ENCODE assay signal across 30 mouse cellular contexts in the genomic region with DNA sequence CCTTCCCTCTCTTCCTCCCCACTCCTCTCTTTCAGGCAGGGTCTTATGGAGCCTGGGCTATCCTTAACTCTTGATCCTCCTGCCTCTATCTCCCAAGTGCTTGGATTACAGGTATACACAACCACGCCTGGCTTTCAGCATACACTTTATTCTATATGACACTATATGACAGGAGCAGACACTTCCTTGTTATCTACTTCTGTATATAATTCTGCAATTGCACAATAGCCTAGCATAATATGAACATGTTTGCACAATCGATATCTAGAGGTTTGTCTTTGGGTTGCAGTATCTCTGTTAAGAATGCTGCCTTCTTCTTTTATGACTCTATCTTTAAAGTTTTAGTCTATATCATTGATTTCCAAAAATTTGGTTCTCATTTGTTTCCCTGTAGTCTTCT.
"Had no signal": no experiment of that assay in that cellular context is flagged by ENCODE, and none has a peak within 500 bp of the region (broad histone marks: within the 10 kb centered on the region; RNA-seq: fewer than 3 reads in every experiment).

No protein-coding gene starts in this region.

- H3K9me3 ChIP-seq: embryonic facial prominence, embryonic 10.5 days; embryonic facial prominence, embryonic 12.5 days; embryonic facial prominence, embryonic 13.5 days; embryonic facial prominence, embryonic 15.5 days; forebrain, embryonic 10.5 days; forebrain, embryonic 12.5 days; forebrain, embryonic 13.5 days; forebrain, embryonic 15.5 days had no signal

- H3K9ac ChIP-seq: embryonic facial prominence, embryonic 12.5 days; embryonic facial prominence, embryonic 13.5 days; embryonic facial prominence, embryonic 15.5 days; forebrain, embryonic 12.5 days; forebrain, embryonic 13.5 days; forebrain, embryonic 15.5 days; forebrain, postnatal 0 days had no signal

- H3K36me3 ChIP-seq: embryonic facial prominence, embryonic 10.5 days; embryonic facial prominence, embryonic 12.5 days; embryonic facial prominence, embryonic 13.5 days; embryonic facial prominence, embryonic 15.5 days; forebrain, embryonic 10.5 days; forebrain, embryonic 12.5 days; forebrain, embryonic 15.5 days had no signal

- DNase-seq: cerebellum, adult 18-20 months; cerebellum, adult 2 months; cerebellum, adult 8-10 months; cerebellum, adult 9-10 months; cerebellum, adult 9-11 months; cerebellum, postnatal 10 days; cerebellum, postnatal 14 days; cerebellum, postnatal 25 days; cerebellum, postnatal 36 days; embryo, embryonic 11 days; forebrain, postnatal 0 days; gastrocnemius, adult 2 months; gastrocnemius, postnatal 10 days; gastrocnemius, postnatal 14 days; gastrocnemius, postnatal 25 days; gastrocnemius, postnatal 36 days; heart, adult 11 months; heart, adult 18-20 months; heart, adult 2 months had no signal

- H3K27ac ChIP-seq: embryonic facial prominence, embryonic 10.5 days; embryonic facial prominence, embryonic 12.5 days; embryonic facial prominence, embryonic 13.5 days; embryonic facial prominence, embryonic 15.5 days; forebrain, embryonic 10.5 days; forebrain, embryonic 12.5 days; forebrain, embryonic 13.5 days; forebrain, embryonic 15.5 days; gastrocnemius, adult 2 months; heart, adult 2 months had no signal

- ATAC-seq: forebrain, embryonic 13.5 days; forebrain, embryonic 14.5 days; forebrain, embryonic 15.5 days; forebrain, embryonic 16.5 days; forebrain, postnatal 0 days had no signal

- H3K4me2 ChIP-seq: embryonic facial prominence, embryonic 12.5 days; embryonic facial prominence, embryonic 13.5 days; embryonic facial prominence, embryonic 15.5 days; forebrain, embryonic 12.5 days; forebrain, embryonic 13.5 days; forebrain, embryonic 15.5 days had no signal

- H3K27me3 ChIP-seq: embryonic facial prominence, embryonic 12.5 days; embryonic facial prominence, embryonic 13.5 days; embryonic facial prominence, embryonic 15.5 days; forebrain, embryonic 12.5 days; forebrain, embryonic 13.5 days; forebrain, embryonic 15.5 days had no signal

- H3K4me3 ChIP-seq: embryonic facial prominence, embryonic 10.5 days; embryonic facial prominence, embryonic 12.5 days; embryonic facial prominence, embryonic 13.5 days; embryonic facial prominence, embryonic 15.5 days; erythroblast, embryonic 14.5 days; forebrain, embryonic 10.5 days; forebrain, embryonic 12.5 days; forebrain, embryonic 13.5 days; forebrain, embryonic 15.5 days; gastrocnemius, adult 2 months; heart, adult 2 months had no signal

- H3K4me1 ChIP-seq: embryonic facial prominence, embryonic 10.5 days; embryonic facial prominence, embryonic 12.5 days; embryonic facial prominence, embryonic 13.5 days; embryonic facial prominence, embryonic 15.5 days; forebrain, embryonic 10.5 days had no signal
